Mouse (Mus musculus) midbrain, embryonic 13.5 days (tissue): ENCODE data around the gene Ybx2. TPM values are rescaled to one million over a fixed set of nuclear protein-coding genes. Genes with fewer than 3 reads are reported as not detected.
A peak's percentile ranks its signal among the peaks of the same experiment; 100 is the strongest.
"Not testable (repeated sequence)": the region's sequence is repeated elsewhere in the genome, so short reads cannot be mapped to it uniquely, and the experiment has no call there.

Source experiments
- ATAC-seq: fragments of 200-750 bp; cut with Nextera tagmentation; 2 replicates; pipeline ENCODE4 v1.8.0; 2017; ENCODE audit warnings: mild to moderate bottlenecking, moderate TSS enrichment, moderate library complexity
- H3K27ac ChIP-seq: fragments of 300-500 bp; sonication (generic); 2 replicates; pipeline ENCODE4 v1.5.1; 2015; ENCODE audit warnings: inconsistent platforms, mild to moderate bottlenecking, moderate library complexity
- H3K27me3 ChIP-seq: fragments of 300-500 bp; sonication (generic); 2 replicates; pipeline ENCODE4 v1.6.1; 2015; ENCODE audit warnings: mild to moderate bottlenecking, inconsistent platforms
- H3K36me3 ChIP-seq: fragments of 300-500 bp; sonication (generic); 2 replicates; pipeline ENCODE4 v1.6.1; 2015; ENCODE audit warnings: mild to moderate bottlenecking, inconsistent platforms
- H3K4me1 ChIP-seq: fragments of 300-500 bp; sonication (generic); replicated peaks from 2 replicates; pipeline ENCODE4 v1.6.1; 2015; ENCODE audit warnings: inconsistent platforms
- H3K4me2 ChIP-seq: fragments of 300-500 bp; sonication (generic); replicated peaks from 2 replicates; pipeline ENCODE4 v1.6.1; 2015; ENCODE audit warnings: moderate library complexity, mild to moderate bottlenecking, inconsistent platforms
- H3K4me3 ChIP-seq: fragments of 300-500 bp; sonication (generic); replicated peaks from 2 replicates; pipeline ENCODE4 v1.5.1; 2015; ENCODE audit warnings: mild to moderate bottlenecking, inconsistent platforms
- H3K9ac ChIP-seq: fragments of 300-500 bp; sonication (generic); replicated peaks from 2 replicates; pipeline ENCODE4 v1.6.1; 2015; ENCODE audit warnings: mild to moderate bottlenecking, inconsistent platforms
- H3K9me3 ChIP-seq: fragments of 300-500 bp; sonication (generic); 2 replicates; pipeline ENCODE4 v1.6.1; 2016; ENCODE audit warnings: mild to moderate bottlenecking, inconsistent platforms
- WGBS: fragments of 180-500 bp; shearing (Covaris S2); methylation state at CpG from one replicate; pipeline ENCODE4 v1.1.7; 2015; 5-methylcytosine and 5-hydroxymethylcytosine counted together
- polyA plus RNA-seq: library from polyadenylated mRNA; unstranded; fragments of >200 nt; fragmentation: Nextera tagmentation; extraction: Ambion mirVana; gene quantifications from 2 replicates; pipeline ENCODE4 v1.2.1, GENCODE M21; 2015

Ybx2 gene
- polyA plus RNA-seq, 1 experiment from 2014 or later: 4.2 TPM

- not testable (repeated sequence) for H3K27me3 ChIP-seq, H3K9me3 ChIP-seq, ATAC-seq, H3K9ac ChIP-seq, H3K27ac ChIP-seq, H3K4me2 ChIP-seq, H3K4me3 ChIP-seq
- Histone ChIP-seq H3K4me1 (peaks cover 53% of the 10 kb centered on the region), H3K36me3 (peaks cover 61% of the 10 kb centered on the region)
- 63% methylated on average over 7 of the region's 7 CpGs for WGBS
These were observed 18.8 kb upstream of the Ybx2 start for GRCm38 (mm10) chr11:69916652-69917378.

- no peak for ATAC-seq
- no peak overlapping the region for H3K9ac ChIP-seq
- H3K9me3 ChIP-seq: no peaks in the 10 kb centered on the region
- no peak overlapping the region for H3K27ac ChIP-seq
- H3K4me2 ChIP-seq: no peak overlapping the region
- H3K27me3 ChIP-seq: no peaks in the 10 kb centered on the region
- H3K4me3 ChIP-seq: no peak overlapping the region
- WGBS: 85% methylated on average over 8 of the region's 8 CpGs
- H3K4me1 ChIP-seq: peaks cover 57% of the 10 kb centered on the region
- H3K36me3 ChIP-seq: peaks cover 55% of the 10 kb centered on the region
These were observed 18.1 kb upstream of the Ybx2 start for GRCm38 (mm10) chr11:69917379-69917948.

- H3K27me3 ChIP-seq: no peaks in the 10 kb centered on the region
- H3K4me3 ChIP-seq: no peak overlapping the region
- WGBS: 89% methylated on average over 5 of the region's 5 CpGs
- no peaks in the 10 kb centered on the region for H3K9me3 ChIP-seq
- H3K9ac ChIP-seq: no peak overlapping the region
- H3K4me1 ChIP-seq: peaks cover 57% of the 10 kb centered on the region
- no peak overlapping the region for H3K4me2 ChIP-seq
- peaks cover 48% of the 10 kb centered on the region for H3K36me3 ChIP-seq
- no peak for ATAC-seq
- no peak overlapping the region for H3K27ac ChIP-seq
These were observed 17.5 kb upstream of the Ybx2 start for GRCm38 (mm10) chr11:69918118-69918517.

GRCm38 (mm10) chr11:69919053-69919452, 16.5 kb upstream of the Ybx2 start:
- peaks cover 45% of the 10 kb centered on the region for H3K36me3 ChIP-seq
- H3K4me3 ChIP-seq: peak overlapping the region; percentile 89
- peak overlapping the region; percentile 92; the same call in 1 of the 2 replicates for H3K27ac ChIP-seq
- peak overlapping the region; percentile 92 for H3K9ac ChIP-seq
- H3K9me3 ChIP-seq: no peaks in the 10 kb centered on the region
- peaks cover 52% of the 10 kb centered on the region for H3K4me1 ChIP-seq
- no peaks in the 10 kb centered on the region for H3K27me3 ChIP-seq
- H3K4me2 ChIP-seq: peak overlapping the region; percentile 91
- ATAC-seq: no peak
- 86% methylated on average over 9 of the region's 9 CpGs for WGBS

GRCm38 (mm10) chr11:69919661-69920265, 15.8 kb upstream of the Ybx2 start:
- H3K36me3 ChIP-seq: peaks cover 44% of the 10 kb centered on the region

GRCm38 (mm10) chr11:69920266-69921031, 15.1 kb upstream of the Ybx2 start:
- Histone ChIP-seq H3K4me2 (peak overlapping the region; percentile 91), H3K4me3 (peak overlapping the region; percentile 89), H3K36me3 (peaks cover 37% of the 10 kb centered on the region), H3K9me3 (no peaks in the 10 kb centered on the region), H3K4me1 (peaks cover 39% of the 10 kb centered on the region), H3K27me3 (no peaks in the 10 kb centered on the region), H3K27ac (peak overlapping the region; percentile 92), H3K9ac (peak overlapping the region; percentile 92)
- under 1% methylated on average over 46 of the region's 65 CpGs for WGBS
- peak; percentile 62 for ATAC-seq

More at GRCm38 (mm10) chr11:69919661-69920265, 15.8 kb upstream of the Ybx2 start:
- ATAC-seq: no peak
- Histone ChIP-seq H3K9me3 (no peaks in the 10 kb centered on the region), H3K4me3 (peak overlapping the region; percentile 89), H3K27me3 (no peaks in the 10 kb centered on the region), H3K4me2 (peak overlapping the region; percentile 91), H3K9ac (peak overlapping the region; percentile 92), H3K4me1 (peaks cover 46% of the 10 kb centered on the region), H3K27ac (peak overlapping the region; percentile 92)
- WGBS: 1% methylated on average over 17 of the region's 17 CpGs

- H3K36me3 ChIP-seq: peaks cover 28% of the 10 kb centered on the region
- H3K4me2 ChIP-seq: peak within 1 kb of the TSS; percentile 91
- under 1% methylated on average over 78 of the region's 78 CpGs for WGBS
- peaks cover 30% of the 10 kb centered on the region for H3K4me1 ChIP-seq
- H3K4me3 ChIP-seq: peak within 1 kb of the TSS; percentile 89
- ATAC-seq: peak; percentile 97
- peak within 1 kb of the TSS; percentile 92 for H3K27ac ChIP-seq
- H3K27me3 ChIP-seq: no peaks in the 10 kb centered on the region
- peak within 1 kb of the TSS; percentile 92 for H3K9ac ChIP-seq
- H3K9me3 ChIP-seq: no peaks in the 10 kb centered on the region
These were observed 14.2 kb upstream of the Ybx2 start, which contains the start of gene Eif5a for GRCm38 (mm10) chr11:69921114-69922011. TSS of gene Eif5a (minus strand) at chr11:69921958.

GRCm38 (mm10) chr11:69922012-69922756, 13.4 kb upstream of the Ybx2 start:
- peak overlapping the region; percentile 67 for H3K9ac ChIP-seq
- 2% methylated on average over 12 of the region's 12 CpGs for whole genome bisulfite sequencing
- no peak for ATAC-seq
- peak overlapping the region; percentile 89 for H3K4me3 ChIP-seq
- peaks cover 29% of the 10 kb centered on the region for H3K4me1 ChIP-seq
- H3K36me3 ChIP-seq: peaks cover 20% of the 10 kb centered on the region
- no peaks in the 10 kb centered on the region for H3K9me3 ChIP-seq
- H3K27me3 ChIP-seq: no peaks in the 10 kb centered on the region
- peak overlapping the region; percentile 56 for H3K4me2 ChIP-seq
- peak overlapping the region; percentile 91 for H3K27ac ChIP-seq

GRCm38 (mm10) chr11:69922796-69923195, 12.8 kb upstream of the Ybx2 start:
- H3K9ac ChIP-seq: peak overlapping the region; percentile 42; the same call in 1 of the 2 replicates
- WGBS: 74% methylated on average over 3 of the region's 3 CpGs
- H3K4me2 ChIP-seq: no peak overlapping the region

GRCm38 (mm10) chr11:69927501-69927900, 8.1 kb upstream of the Ybx2 start:
- Histone ChIP-seq H3K27me3 (no peaks in the 10 kb centered on the region), H3K27ac (no peak overlapping the region), H3K9me3 (no peaks in the 10 kb centered on the region), H3K9ac (no peak overlapping the region), H3K4me3 (no peak overlapping the region), H3K4me1 (peaks cover 5% of the 10 kb centered on the region), H3K4me2 (no peak overlapping the region), H3K36me3 (no peaks in the 10 kb centered on the region)
- WGBS: 90% methylated on average over 2 of the region's 2 CpGs
- no peak for ATAC-seq

More at GRCm38 (mm10) chr11:69922796-69923195, 12.8 kb upstream of the Ybx2 start:
- H3K36me3 ChIP-seq: peaks cover 14% of the 10 kb centered on the region
- no peak for ATAC-seq
- H3K9me3 ChIP-seq: no peaks in the 10 kb centered on the region
- no peaks in the 10 kb centered on the region for H3K27me3 ChIP-seq
- peaks cover 29% of the 10 kb centered on the region for H3K4me1 ChIP-seq
- 0 out of 2 replicates have a peak overlapping the region, but pooled peaks have one; percentile 91 for H3K27ac ChIP-seq
- 0 out of 2 replicates have a peak overlapping the region, but pooled peaks have one; percentile 6 for H3K4me3 ChIP-seq
